Mouse (Mus musculus): ENCODE data around the gene Prkcb. TPM values are rescaled to one million over a fixed set of nuclear protein-coding genes. Genes with fewer than 3 reads are reported as not detected.
"Not testable (repeated sequence)": the region's sequence is repeated elsewhere in the genome, so short reads cannot be mapped to it uniquely, and the experiment has no call there.

Gene Prkcb
- total RNA-seq (2015; ENCODE audit: low replicate concordance) (29.7 and 33.6 TPM in 2 replicates), total RNA-seq (2017; ENCODE audit: low replicate concordance) (18.3 and 20.2 TPM in 2 replicates)

- peak; percentile 67 for ATAC-seq (replicated peaks; ENCODE audit: low FRiP score, poor library complexity, severe bottlenecking)
Measured at GRCm38 (mm10) chr7:122288605-122289242, at the start of gene Prkcb. Prkcb (plus strand) TSS chr7:122288751.

DNA sequence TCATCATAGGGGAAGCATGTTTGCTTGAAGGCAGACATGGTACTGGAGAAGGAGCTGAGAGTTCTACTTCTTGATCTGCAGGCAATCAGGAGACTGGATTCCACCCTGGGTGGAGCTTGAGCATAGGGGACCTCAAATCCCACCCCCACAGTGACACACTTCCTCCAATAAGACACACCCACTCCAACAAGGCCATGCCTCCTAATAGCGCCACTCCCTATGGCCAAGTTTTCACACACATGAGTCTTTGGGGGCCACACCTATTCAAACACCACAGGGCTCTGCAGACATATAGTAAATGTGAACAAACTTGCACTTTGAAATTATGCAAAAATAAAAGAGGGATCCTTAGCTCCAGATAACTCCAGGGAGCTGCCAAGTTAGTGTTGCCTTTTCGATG lies 49.6 kb upstream of the Prkcb start:
- ATAC-seq (replicated peaks; ENCODE audit: low FRiP score, poor library complexity, severe bottlenecking) = no peak

- no peak for ATAC-seq (replicated peaks; ENCODE audit: low FRiP score, poor library complexity, severe bottlenecking)
Measured at GRCm38 (mm10) chr7:122240413-122241119, 48.0 kb upstream of the Prkcb start.

DNA sequence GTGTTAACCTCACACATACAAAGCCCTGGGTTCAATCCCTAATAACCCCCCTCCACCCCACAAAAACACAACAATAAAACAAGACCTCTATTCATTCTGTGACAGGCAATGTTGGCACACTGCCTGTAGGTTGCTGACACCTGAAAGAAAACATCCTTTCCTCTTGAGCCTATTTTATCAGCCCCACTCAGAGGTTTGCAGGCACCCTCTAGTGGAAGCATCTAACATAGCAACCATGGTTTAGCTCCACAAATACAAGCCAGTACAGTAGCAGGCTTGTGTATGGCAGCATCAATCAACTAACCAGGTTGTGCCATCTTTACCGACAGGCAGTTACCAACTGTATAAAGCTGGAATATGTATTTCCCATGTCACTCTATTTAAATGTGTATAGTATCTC lies 46.3 kb upstream of the Prkcb start:
- no peak; the same call in 1 of the 2 replicates for ATAC-seq (replicated peaks; ENCODE audit: low FRiP score, poor library complexity, severe bottlenecking)

DNA sequence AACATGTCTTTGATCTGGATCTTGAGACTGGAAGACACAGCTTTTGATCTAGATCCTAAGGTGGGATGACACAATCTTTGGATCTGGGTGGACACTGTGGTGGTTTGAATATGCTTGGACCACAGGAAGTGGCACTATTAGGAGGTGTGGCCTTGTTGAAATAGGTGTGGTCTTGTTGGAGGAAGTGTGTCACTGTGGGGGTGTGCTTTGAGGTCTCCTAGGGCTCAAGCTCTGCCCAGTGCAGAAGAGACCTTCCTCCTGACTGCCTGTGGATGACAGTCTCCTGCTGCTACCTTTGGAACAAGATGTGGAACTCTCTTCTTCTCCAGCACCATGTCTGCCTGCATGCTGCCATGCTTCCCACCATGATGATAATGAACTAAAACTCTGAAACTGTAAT lies 45.8 kb upstream of the Prkcb start:
- not testable (repeated sequence) for ATAC-seq (replicated peaks; ENCODE audit: low FRiP score, poor library complexity, severe bottlenecking)

- ATAC-seq (replicated peaks; ENCODE audit: low FRiP score, poor library complexity, severe bottlenecking) = no peak
Measured at GRCm38 (mm10) chr7:122244166-122244565, 44.4 kb upstream of the Prkcb start.

- ATAC-seq (replicated peaks; ENCODE audit: low FRiP score, poor library complexity, severe bottlenecking) = no peak
Measured at GRCm38 (mm10) chr7:122244584-122244983, 44.0 kb upstream of the Prkcb start.

DNA sequence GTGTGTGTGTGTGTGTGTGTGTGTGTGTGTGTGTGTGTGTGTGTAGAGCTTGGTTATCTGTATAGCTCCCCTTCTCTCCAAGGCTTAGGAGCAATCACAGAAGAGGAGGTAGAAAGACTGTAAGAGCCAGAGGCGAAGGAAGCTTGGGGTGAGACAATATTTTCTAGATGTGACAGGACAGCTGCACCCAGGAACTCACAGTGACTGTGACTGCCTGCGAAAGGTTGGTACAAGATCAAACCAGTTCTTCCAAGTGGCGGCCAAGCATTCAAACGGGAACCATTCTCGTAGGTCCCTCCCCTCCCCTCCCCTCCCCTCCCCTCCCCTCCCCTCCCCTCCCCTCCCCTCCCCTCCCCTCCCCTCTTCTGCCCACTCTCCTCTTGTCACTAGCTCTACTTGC lies 42.6 kb upstream of the Prkcb start:
- no peak for ATAC-seq (replicated peaks; ENCODE audit: low FRiP score, poor library complexity, severe bottlenecking)

DNA sequence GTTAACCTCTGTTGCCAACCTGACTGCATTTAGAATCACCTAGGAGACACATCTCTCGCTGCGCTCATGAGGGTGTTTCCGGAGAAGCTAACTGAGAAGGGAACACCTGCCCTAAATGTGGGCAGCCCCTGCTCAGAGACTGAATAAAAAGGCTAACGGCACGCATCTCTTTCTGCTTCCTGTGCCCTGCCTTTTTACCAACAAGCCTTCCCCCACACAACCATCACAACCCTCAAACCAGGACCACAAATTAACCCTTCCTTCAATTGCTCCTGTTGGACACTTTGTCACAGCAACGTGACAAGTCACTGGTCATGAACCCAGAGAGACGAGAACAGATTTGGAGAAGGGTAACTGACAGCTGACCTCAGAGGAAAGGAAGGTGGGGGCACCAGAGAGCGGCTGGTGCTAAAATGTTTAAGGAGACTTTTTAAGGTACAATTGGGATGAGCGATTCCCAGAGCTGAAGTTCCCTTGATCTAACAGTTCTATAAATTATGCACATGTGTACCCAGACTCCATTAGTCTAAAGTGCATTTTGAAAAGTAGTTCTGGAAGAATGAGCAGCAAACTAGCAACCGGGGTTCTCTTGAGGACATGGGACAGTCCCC lies 41.2 kb upstream of the Prkcb start:
- ATAC-seq (replicated peaks; ENCODE audit: low FRiP score, poor library complexity, severe bottlenecking) = no peak

DNA sequence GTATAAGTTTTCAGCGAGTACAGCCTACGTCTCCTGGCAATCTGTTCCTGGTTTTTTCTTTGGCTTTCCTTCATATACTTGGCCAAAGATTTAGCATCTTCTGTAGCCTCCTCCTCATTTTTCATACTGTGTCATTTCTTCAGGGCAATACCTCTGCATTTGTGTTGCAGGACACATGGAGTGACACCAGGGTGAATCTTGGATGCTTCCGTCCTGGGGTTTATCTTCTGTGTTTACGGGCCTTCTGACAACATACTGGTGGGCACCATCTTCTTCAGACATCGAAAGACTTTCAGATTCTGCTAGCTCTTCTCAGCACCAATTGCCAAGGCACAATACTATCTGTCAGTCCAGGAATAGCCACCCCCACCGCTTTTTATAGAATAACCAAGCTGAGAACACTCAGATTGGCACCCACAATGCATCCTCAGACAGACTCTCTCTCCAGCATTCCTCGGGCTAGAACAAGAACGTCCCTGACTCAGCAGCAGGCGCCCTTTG lies 39.2 kb upstream of the Prkcb start:
- ATAC-seq (replicated peaks; ENCODE audit: low FRiP score, poor library complexity, severe bottlenecking) = no peak

DNA sequence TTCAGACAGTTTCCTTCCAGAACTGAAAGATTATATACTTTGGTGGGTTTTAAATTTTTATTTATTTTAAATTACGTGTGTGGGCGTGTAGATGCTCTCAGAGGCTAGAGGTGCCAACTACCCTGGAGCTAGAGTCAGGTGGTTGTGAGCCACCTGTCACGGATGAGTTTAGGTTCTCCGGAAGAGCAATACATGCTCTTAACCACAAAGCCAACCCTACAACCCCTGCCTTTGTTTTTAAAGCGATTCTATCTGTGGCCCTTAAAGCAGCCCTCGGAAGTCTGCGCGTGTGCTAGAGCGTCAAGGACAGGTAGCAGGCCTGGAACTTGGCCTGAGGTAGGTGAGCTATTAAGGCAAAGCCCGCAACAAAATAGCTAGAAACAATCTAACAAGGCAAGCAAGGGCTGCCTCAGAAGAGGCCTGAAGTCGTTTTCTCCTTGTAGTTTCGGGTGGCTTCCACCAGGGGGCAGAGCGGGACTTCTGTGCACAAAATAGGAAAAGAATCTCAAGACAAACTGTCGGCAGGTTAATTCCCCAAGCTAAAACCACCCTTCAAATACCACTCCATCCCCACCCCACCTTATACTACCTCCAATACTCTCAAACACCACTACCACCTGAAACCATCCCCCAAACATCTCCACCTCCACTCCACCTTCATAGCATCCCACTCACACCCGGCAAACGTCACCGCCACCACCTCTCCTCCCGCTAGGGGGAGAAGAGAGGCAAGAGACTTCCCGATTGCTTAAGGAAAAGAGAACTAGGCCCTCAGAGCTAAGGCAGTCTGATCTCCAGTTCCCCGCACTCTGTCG lies 37.1 kb upstream of the Prkcb start:
- ATAC-seq (replicated peaks; ENCODE audit: low FRiP score, poor library complexity, severe bottlenecking) = peak; percentile 59

GRCm38 (mm10) chr7:122256722-122257121 lies 31.8 kb upstream of the Prkcb start:
- no peak for ATAC-seq (replicated peaks; ENCODE audit: low FRiP score, poor library complexity, severe bottlenecking)

DNA sequence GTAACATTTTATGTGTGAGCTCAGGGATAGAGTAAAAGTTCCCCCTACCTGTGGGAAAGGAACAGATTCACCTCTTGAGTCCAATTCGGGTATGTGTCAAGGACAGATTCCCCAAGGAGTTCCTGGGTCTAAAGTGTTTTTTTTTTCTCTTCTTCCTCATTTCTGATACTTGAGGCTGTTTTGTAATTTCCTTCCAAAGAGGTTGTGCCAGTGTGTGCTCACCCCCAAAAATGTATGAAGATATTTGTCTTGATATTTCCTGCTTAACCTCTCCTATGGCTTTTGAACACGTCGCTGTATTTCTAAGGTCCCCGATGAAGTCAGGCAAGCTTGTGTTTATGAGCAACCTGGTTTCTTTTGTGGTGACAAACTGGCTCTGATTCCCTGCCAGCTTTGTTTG lies 30.0 kb upstream of the Prkcb start:
- no peak for ATAC-seq (replicated peaks; ENCODE audit: low FRiP score, poor library complexity, severe bottlenecking)

- ATAC-seq (replicated peaks; ENCODE audit: low FRiP score, poor library complexity, severe bottlenecking) = no peak
Measured at GRCm38 (mm10) chr7:122260055-122260602, 28.4 kb upstream of the Prkcb start.

DNA sequence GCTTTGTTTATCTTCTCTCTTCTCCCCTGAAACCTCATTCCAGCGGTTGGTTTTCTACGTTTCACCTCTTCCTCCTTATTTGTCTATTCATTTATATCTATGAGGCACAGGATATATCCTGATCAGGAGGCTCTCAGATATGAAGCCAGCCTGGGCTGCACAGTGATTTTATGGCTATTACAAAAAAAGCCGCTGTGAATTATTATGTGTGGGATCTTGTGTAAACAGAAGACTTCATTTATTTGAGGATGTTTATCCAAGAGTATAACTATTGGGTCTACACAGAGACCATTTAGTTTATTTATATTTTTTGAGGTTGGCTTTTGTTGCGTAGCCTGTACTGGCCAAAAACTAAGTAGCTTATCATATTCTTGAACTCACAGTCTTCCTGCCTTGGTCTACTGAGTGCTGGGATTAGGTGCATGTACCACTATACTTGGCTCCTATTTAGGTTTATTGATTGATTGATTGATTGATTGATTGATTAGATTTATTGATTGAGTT lies 19.5 kb upstream of the Prkcb start:
- ATAC-seq (replicated peaks; ENCODE audit: low FRiP score, poor library complexity, severe bottlenecking) = no peak

DNA sequence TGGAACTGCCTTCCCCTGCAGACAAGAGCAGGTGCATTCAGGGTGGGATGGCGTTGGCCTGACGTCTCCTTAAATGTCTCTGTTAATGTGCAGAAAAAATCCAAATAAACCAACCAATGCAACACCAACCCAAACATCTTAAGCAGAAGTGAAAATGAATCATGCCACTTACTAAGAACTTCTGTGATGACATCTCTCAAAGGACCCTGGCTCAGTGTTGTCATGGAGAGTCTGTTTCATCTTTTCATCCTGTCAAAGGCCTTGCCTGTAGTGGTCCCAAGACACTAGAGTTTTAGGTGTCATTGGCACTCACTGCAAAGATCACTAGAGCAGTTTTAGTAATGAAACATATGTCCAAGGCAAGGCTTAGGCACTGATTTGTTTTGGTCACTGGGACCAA lies 16.2 kb upstream of the Prkcb start:
- ATAC-seq (replicated peaks; ENCODE audit: low FRiP score, poor library complexity, severe bottlenecking) = no peak

DNA sequence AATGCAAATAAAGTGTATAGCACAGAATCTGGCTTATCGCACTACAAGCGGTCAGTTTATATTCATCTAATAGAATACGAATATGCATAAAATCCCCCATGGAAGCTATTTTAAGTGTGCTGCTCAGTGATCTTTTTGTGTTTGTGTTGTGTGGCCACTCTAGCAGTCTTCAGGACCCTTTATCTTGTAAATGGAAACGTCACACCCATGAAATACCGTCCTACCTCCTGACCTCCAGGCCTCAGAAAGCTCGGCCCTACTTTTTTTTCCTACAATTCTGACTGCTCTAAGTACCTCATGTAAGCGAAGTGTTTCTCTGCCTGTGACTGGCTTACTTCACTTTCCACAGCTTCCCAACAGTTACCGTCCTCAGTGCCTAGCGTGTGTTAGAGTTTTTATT lies 9.0 kb upstream of the Prkcb start:
- no peak for ATAC-seq (replicated peaks; ENCODE audit: low FRiP score, poor library complexity, severe bottlenecking)

DNA sequence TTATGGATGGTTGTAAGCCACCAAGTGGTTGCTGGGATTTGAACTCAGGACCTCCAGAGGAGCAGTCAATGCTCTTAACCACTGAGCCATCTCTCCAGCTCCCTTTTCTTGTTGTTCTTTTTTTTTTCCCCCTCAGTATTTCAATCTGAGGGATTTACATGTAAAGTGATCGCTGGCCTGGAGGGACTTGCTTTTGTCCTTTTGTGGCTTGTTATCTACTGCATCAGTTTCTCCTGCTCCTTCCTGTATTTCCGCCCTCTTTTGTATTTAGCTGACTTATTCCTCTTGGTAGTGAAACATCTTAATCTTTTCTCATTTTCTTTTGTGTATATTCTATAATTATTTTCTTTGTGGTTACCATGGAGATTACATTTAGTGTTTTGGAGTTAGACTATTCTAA lies 8.2 kb upstream of the Prkcb start:
- ATAC-seq (replicated peaks; ENCODE audit: low FRiP score, poor library complexity, severe bottlenecking) = no peak

DNA sequence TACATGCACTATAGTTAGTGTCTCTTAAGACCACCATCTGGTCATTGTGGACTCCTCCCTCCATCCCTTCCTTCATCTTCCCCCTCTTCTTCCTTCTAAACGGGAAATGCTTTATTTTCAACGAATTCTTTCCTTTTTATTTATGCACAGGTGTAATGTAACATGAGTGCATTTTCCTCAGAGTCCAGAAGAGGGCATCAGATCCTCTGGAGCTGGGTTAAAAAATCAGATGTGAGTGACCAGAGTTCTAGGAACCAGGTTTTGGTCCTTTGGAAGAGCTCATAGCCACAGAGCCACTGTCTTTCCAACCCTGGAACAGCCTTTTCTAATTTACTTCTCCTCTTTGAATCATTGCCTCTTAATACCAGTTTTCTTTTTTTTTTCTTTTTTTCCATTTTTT lies 6.0 kb upstream of the Prkcb start:
- ATAC-seq (replicated peaks; ENCODE audit: low FRiP score, poor library complexity, severe bottlenecking) = no peak

GRCm38 (mm10) chr7:122287217-122287616 lies 1.3 kb upstream of the Prkcb start:
- no peak for ATAC-seq (replicated peaks; ENCODE audit: low FRiP score, poor library complexity, severe bottlenecking)

Data from erythroblast, adult 5-6 weeks (primary cell).